Mouse (Mus musculus): Measurements from ENCODE around the gene Zdhhc14.

Zdhhc14 gene

DNA sequence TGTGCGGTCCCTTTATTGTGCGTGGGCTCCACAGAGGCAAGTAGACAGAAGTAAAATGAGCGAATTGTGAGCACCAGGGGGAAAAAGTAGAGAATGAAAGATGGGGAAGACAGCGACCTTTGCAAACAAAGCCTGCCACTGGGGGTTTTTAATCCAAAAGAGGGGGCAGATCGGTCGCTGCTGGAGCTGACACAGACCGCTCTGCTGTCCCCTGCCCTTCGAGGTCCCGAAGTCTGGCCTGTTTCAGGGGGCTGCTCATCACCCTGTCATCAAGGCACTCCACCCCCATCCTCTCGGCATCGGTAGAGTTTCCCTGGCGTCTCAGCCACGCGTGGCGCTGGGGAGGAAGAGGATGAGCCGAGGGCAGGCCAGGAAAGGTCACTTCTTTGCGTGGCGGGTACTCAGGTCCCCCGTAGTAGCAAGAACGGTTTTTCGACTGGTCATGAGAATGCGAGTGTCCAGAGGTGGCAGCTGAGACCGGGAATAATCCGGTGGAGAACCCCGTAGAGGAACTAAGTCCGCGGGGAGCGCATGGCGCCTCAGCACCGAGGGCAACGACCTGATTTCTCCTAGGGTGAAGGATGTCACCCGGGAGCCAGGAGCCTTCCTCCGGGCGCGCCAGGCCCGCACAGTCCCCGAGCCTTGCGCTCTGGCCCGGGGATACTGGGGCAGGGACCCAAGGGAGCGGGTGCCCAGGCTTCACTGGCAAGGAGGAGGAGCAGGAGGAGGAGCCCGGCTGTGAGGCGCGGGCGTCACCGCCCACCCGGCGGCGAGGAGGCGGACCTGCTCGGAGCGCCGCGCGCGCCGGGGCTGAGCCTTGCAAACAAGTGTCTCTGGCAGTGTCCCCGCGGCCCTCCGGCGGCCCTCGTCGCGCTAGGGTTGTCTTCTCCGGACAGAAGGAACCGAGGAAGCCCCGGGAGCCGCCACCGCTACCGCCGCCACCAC is at the start of gene Zdhhc14:
TSS of gene Zdhhc14 (plus strand) at position 757 of the 945 bp plus-strand sequence.
- in situ Hi-C loops (cut with MboI; ENCODE audit: low pct_unique_long_range_greater_than_20kb in 1 of 2, low sequenced_read_pairs in 2 of 2, unreplicated experiment in 1 of 2) = no loop called here

DNA sequence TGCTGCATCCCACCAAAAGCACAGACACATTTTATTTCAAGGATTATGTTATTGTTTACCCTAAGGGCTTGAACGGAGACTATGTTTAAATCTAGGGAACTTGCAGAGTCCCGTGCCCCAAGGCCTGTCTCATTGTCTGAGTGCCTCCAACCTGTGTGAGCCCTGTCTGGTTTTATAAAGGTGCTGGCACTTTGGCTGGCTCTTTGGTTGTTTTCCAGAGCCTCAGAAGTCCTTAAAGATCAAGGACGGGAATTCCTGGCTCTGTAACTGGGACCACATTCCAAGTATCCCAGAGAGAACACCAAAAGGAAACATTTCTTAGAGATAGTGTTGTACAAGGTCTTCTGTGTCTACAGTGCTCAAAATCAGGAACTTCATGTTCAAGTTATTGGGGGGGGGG is 49.1 kb upstream of the Zdhhc14 start:
- in situ Hi-C loops (cut with MboI; ENCODE audit: low pct_unique_long_range_greater_than_20kb in 1 of 2, low sequenced_read_pairs in 2 of 2, unreplicated experiment in 1 of 2) = loop anchor here in 1 of 2 experiments (5.0 to 10.0 kb wide), 3 partner anchors 89 to 304 kb away; no protein-coding TSS in a partner anchor

DNA sequence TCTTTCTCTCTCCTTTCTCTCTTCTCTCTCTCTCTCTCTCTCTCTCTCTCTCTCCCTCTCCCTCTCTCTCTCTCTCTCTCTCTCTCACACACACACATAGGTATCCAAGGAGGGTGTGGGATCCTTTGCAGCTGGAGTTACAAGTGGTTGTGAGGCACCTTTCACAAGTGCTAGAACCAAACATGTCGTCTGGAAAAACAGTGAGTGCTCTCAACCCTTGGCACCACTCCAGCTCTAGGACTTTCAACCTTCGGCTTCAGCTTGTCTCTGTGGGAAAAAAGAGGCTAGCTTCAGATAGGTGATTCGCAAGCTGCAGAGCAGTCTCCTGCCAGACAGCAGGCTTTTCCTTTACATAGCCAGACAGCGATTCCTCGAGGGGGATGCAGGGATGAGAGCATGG is 48.6 kb upstream of the Zdhhc14 start:
- in situ Hi-C loops (cut with MboI; ENCODE audit: low pct_unique_long_range_greater_than_20kb in 1 of 2, low sequenced_read_pairs in 2 of 2, unreplicated experiment in 1 of 2) = loop anchor here in 1 of 2 experiments (5.0 to 10.0 kb wide), 3 partner anchors 89 to 304 kb away; no protein-coding TSS in a partner anchor

DNA sequence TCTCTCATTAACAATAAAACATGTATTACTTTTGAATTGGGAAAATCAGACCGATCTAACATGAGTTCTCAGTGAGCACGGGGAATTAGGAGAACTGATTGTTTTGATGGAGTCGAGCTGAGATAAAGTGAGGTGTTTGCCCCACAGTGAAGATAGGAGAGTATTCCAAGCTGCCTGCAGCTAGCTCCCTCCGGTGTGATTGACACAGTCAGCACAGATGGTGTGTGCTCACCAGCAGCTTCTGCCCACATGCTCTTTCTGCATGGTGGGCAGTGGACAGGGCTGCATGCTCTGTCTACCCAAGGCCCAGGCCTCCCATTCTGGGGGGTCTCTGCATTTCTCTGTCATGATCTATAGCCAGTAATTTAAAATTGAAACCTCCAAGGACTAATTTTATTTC is 38.7 kb upstream of the Zdhhc14 start:
- in situ Hi-C loops (cut with MboI; ENCODE audit: low pct_unique_long_range_greater_than_20kb in 1 of 2, low sequenced_read_pairs in 2 of 2, unreplicated experiment in 1 of 2) = no loop called here

DNA sequence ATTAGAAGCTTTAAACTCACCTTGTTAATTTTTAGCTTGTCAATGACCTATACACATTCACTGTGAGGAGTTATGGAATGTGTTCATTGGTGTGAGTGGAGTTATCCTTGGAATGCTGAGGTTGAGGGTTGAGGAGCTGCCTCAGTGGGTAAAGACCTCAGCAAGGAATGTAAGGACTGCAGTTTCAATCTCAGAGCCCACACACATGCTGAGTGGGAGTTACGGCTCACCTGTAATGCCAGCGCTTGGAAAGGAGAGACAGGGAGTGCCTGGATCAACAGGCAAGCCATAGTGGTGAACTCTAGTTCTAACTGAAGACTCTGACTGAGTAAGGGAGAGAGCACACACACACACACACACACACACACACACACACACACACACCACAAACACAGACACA is 28.4 kb upstream of the Zdhhc14 start:
- in situ Hi-C loops (cut with MboI; ENCODE audit: low pct_unique_long_range_greater_than_20kb in 1 of 2, low sequenced_read_pairs in 2 of 2, unreplicated experiment in 1 of 2) = no loop called here

DNA sequence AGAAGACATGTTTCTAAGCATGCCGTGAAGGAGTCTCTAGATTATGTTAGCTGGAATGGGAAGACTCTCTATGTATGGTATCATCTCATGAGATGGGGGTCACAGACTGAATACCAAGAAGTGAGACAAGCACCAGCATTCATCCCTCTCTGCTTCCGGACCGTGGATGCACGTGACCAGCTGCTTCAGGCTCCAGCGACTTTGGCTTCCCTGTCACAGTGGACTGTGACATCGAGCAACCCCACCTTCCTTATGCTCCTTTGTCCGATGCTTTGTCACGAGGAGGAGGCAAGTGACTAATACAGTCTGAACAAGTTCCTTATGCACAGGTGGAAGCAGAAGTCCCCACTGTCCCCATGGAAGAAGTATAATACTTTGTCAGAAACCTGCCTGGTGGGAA is 25.6 kb upstream of the Zdhhc14 start:
- in situ Hi-C loops (cut with MboI; ENCODE audit: low pct_unique_long_range_greater_than_20kb in 1 of 2, low sequenced_read_pairs in 2 of 2, unreplicated experiment in 1 of 2) = no loop called here

GRCm38 (mm10) chr17:5467177-5467576 is 25.2 kb upstream of the Zdhhc14 start:
- in situ Hi-C loops (cut with MboI; ENCODE audit: low pct_unique_long_range_greater_than_20kb in 1 of 2, low sequenced_read_pairs in 2 of 2, unreplicated experiment in 1 of 2) = no loop called here

GRCm38 (mm10) chr17:5472268-5472667 is 20.1 kb upstream of the Zdhhc14 start:
- in situ Hi-C loops (cut with MboI; ENCODE audit: low pct_unique_long_range_greater_than_20kb in 1 of 2, low sequenced_read_pairs in 2 of 2, unreplicated experiment in 1 of 2) = no loop called here

GRCm38 (mm10) chr17:5475960-5476725 is 16.2 kb upstream of the Zdhhc14 start:
- in situ Hi-C loops (cut with MboI; ENCODE audit: low pct_unique_long_range_greater_than_20kb in 1 of 2, low sequenced_read_pairs in 2 of 2, unreplicated experiment in 1 of 2) = no loop called here

DNA sequence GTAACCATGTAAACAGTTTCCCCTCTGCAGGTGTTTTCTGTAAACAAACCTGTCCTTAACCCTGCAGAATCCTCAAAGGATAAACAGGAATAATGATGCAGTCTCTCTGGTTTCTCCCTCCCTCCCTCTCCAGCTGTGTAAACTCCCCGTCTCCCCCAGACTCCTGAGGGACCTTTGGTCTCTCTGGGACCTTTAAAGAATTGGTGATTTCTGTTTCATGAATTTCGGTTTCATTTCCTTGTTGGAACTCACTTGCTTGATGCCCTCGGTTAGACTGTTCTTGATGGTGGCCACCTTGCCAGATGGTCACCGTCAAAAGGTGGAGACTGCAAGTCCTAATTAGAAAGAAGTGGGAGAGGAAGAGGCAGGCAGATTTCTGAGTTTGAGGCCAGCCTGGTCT is 8.9 kb upstream of the Zdhhc14 start:
- in situ Hi-C loops (cut with MboI; ENCODE audit: low pct_unique_long_range_greater_than_20kb in 1 of 2, low sequenced_read_pairs in 2 of 2, unreplicated experiment in 1 of 2) = no loop called here

- in situ Hi-C loops (cut with MboI; ENCODE audit: low pct_unique_long_range_greater_than_20kb in 1 of 2, low sequenced_read_pairs in 2 of 2, unreplicated experiment in 1 of 2) = no loop called here
Measured at GRCm38 (mm10) chr17:5484663-5485062, 7.7 kb upstream of the Zdhhc14 start.

DNA sequence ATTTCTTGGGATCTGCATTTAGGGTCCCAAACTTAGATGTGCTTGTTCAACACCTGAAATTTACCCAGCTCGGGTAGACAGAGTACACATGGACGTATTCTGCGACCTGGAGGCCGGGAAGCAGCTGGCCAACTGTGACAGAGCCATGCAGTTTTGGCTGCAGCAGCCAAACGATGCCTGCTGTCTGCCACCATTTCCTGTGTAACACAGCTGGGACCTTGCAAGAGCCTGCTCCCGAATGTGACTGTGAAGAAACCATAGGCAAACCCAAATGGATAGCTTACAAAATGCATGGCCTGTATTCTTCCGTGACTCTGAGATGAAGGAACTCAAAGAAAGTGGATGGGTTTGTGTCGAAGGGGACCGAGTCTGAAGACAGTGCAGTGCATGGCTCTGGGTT is 4.2 kb upstream of the Zdhhc14 start:
- in situ Hi-C loops (cut with MboI; ENCODE audit: low pct_unique_long_range_greater_than_20kb in 1 of 2, low sequenced_read_pairs in 2 of 2, unreplicated experiment in 1 of 2) = no loop called here

DNA sequence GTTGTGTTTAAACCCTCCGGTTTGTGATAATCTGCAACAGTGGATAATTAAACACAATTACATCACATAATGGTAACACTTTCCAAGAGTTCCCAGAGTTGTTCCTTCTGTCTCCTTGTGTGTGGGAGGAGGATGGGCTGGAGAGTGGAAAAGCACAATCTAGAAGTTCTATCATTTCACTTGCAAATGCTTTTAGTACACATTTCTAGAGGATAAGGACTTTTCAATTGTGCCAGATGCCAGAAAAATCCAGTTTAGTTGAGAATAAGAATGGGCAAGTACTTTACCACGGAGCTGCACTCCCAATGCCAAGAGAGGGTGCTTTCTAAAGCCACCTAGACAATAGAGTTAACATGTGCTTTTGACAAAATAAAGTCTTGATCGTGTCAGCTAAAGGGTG is 2.0 kb upstream of the Zdhhc14 start:
- in situ Hi-C loops (cut with MboI; ENCODE audit: low pct_unique_long_range_greater_than_20kb in 1 of 2, low sequenced_read_pairs in 2 of 2, unreplicated experiment in 1 of 2) = no loop called here

- in situ Hi-C loops (cut with MboI; ENCODE audit: low pct_unique_long_range_greater_than_20kb in 1 of 2, low sequenced_read_pairs in 2 of 2, unreplicated experiment in 1 of 2) = no loop called here
Measured at GRCm38 (mm10) chr17:5491031-5491800, 1.1 kb upstream of the Zdhhc14 start.

- in situ Hi-C loops (cut with MboI; ENCODE audit: low pct_unique_long_range_greater_than_20kb in 1 of 2, low sequenced_read_pairs in 2 of 2, unreplicated experiment in 1 of 2) = no loop called here
Measured at GRCm38 (mm10) chr17:5492746-5493160, 396 bp downstream of the Zdhhc14 start.

GRCm38 (mm10) chr17:5493161-5493771 is 909 bp downstream of the Zdhhc14 start:
- in situ Hi-C loops (cut with MboI; ENCODE audit: low pct_unique_long_range_greater_than_20kb in 1 of 2, low sequenced_read_pairs in 2 of 2, unreplicated experiment in 1 of 2) = no loop called here

GRCm38 (mm10) chr17:5493809-5494208 is 1.5 kb downstream of the Zdhhc14 start:
- in situ Hi-C loops (cut with MboI; ENCODE audit: low pct_unique_long_range_greater_than_20kb in 1 of 2, low sequenced_read_pairs in 2 of 2, unreplicated experiment in 1 of 2) = no loop called here

GRCm38 (mm10) chr17:5494832-5495231 is 2.5 kb downstream of the Zdhhc14 start:
- in situ Hi-C loops (cut with MboI; ENCODE audit: low pct_unique_long_range_greater_than_20kb in 1 of 2, low sequenced_read_pairs in 2 of 2, unreplicated experiment in 1 of 2) = no loop called here

Data from mouse embryonic stem cell (cell line).